Mouse (Mus musculus): ENCODE results near the gene Krtap5-1.
"Not testable (repeated sequence)": the region's sequence is repeated elsewhere in the genome, so short reads cannot be mapped to it uniquely, and the experiment has no call there.

Krtap5-1 gene

GRCm38 (mm10) chr7:142296108-142296507 is 810 bp downstream of the Krtap5-1 start:
- DNase-seq (ENCODE audit: low spot score): peak; percentile 59

- no peak for DNase-seq (ENCODE audit: low spot score)
These were observed 1.5 kb downstream of the Krtap5-1 start for GRCm38 (mm10) chr7:142295418-142295817.

DNA sequence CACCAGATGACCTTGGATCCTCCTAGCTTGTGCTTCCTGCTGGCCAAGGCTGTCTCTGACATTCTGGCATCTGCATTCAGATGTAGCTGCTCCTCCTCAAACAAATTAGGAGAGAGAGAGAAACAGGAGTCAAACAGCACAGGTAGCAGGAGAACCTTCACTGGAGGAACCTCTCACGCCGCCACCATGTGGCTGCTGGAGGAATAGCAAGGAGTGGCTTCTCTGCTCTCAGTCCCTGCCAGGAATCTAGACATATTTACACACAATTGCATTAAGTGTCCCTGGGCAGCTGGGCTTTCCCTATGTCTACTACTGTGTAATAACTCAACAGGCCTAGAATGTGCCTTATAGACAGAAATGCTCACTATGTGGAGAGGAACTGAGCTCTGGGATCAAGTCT is 3.1 kb downstream of the Krtap5-1 start:
- peak; percentile 63 for DNase-seq (ENCODE audit: low spot score)

DNA sequence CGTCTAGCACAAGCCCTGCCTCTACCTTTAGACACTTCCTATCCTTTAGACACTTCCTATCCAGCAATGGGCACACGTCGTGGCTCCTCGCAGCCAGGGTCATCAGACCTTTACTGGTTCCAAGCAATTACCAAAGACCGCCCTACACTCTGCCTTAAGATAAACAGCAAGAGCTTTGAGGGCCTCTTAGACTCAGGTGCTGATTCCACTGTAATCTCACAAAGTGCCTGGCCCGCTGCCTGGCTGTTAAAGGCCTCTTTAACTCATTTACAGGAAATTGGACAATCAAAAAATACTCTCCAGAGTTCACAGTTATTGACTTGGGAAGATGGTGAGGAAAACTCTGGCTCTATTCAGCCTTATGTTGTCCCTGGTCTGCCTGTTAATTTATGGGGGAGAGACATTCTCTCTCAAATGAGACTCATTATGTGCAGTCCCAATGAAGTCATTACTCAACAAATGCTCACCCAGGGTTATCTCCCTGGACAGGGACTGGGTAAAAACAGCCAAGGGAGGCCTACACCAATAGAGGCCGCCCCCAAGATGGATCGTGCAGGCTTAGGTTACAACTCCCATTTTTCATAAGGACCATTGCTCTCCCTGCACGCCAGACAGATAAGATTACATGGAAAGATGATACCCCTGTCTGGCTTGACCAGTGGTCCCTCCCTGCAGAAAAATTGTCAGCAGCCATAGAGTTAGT is 10.9 kb downstream of the Krtap5-1 start:
- not testable (repeated sequence) for DNase-seq (ENCODE audit: low spot score)

GRCm38 (mm10) chr7:142285130-142285835 is 11.6 kb downstream of the Krtap5-1 start:
- DNase-seq (ENCODE audit: low spot score): peak; percentile 61

- DNase-seq (ENCODE audit: low spot score): peak; percentile 96
These were observed 12.3 kb downstream of the Krtap5-1 start for GRCm38 (mm10) chr7:142284615-142285080.

GRCm38 (mm10) chr7:142284023-142284591 is 12.8 kb downstream of the Krtap5-1 start:
- peak; percentile 80 for DNase-seq (ENCODE audit: low spot score)

DNA sequence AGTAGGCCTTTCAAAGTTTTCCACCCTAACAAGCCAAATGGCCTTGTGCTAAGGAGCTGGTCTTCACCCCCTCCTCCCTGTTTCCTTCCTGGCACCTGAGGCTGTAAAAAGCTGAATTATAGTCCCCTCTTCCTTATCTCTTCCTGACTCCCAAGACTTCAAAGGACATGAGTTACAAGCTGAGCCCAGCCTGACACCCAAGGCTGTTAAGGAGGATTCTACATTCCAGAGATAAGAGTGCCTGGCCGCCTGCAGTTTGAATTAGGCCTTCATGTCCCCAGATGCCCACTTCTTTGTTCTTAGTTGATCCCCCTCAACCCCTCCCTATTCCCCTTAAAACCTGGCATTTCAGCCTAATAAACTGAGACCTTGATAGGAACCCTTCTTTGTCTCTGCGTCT is 14.1 kb downstream of the Krtap5-1 start:
- DNase-seq (ENCODE audit: low spot score): peak; percentile 53

DNA sequence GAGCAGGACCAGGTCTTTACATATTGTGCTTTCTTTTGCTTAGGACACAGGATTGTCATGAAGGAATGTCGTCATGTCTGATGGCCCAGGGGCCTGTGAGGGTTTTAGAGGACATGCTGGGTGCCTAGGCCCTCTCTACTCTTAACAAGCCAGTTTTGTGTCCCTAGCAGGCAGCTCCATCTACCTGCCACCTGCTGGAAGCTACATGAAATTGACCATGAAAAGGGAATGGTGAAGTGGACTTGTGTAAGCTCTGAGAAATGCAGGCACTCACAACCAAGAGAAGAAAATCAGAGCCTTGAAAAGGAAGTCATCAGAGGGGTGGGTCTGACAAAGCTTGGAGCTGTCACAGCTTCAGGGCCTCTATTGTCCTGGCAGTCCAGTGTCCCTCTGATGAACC is 17.6 kb downstream of the Krtap5-1 start:
- DNase-seq (ENCODE audit: low spot score): not testable (repeated sequence)

DNA sequence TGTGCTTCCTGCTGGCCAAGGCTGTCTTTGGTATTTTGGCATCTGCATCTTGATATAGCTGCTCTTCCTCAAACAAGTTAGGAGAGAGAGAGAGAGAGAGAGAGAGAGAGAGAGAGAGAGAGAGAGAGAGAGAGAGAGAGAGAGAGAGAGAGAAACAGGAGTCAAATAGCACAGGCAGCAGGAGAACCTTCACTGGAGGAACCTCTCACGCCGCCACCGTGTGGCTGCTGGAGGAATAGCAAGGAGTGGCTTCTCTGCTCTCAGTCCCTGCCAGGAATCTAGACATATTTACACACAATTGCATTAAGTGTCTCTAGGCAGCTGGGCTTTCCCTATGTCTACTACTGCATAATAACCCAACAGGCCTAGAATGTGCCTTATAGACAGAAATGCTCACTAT is 18.7 kb downstream of the Krtap5-1 start:
- peak; percentile 86 for DNase-seq (ENCODE audit: low spot score)

DNA sequence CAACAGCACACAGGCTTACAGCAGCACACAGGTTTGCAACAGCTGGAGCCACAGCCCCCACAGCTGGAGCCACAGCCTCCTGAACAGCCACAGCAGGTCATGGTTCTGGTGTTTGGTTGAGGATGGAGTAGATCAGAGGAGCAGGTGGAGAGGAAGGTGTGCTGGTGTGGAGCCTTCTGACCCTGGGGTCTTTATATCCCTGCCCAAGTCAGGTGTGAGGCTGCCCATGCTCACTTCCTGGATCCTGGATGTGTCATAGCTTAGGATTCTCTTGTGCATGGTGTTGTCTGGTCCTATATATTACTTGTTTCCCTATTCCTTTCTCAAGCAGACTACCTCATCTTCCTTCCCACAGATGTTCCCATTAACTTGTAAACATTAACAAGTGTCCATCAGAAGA is 22.7 kb downstream of the Krtap5-1 start, which contains the start of gene Gm4559:
TSS of gene Gm4559 (minus strand) at position 101 of the 400 bp plus-strand sequence.
- DNase-seq (ENCODE audit: low spot score): not testable (repeated sequence)

- not testable (repeated sequence) for DNase-seq (ENCODE audit: low spot score)
These were observed 38.7 kb downstream of the Krtap5-1 start, which contains the start of gene Gm2431 for GRCm38 (mm10) chr7:142258254-142258653. TSS of gene Gm2431 (minus strand) at chr7:142258354.

DNA sequence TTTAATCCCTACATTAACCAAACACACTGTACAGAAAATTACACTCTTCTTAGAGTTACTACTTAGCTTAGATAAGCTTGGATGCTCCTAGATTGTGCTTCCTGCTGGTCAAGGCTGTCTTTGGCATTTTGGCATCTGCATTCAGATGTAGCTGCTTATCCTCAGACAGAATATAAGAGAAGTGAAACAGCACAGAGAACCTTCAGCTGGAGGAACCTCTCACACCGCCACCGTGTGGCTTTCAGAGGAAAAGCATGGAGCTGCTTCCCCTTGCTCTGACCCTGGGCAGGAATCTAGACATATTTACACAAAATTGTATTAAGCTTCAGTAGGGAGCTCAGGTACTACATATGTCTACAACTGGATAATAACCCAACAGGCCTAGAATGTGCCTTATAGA is 41.4 kb downstream of the Krtap5-1 start:
- DNase-seq (ENCODE audit: low spot score): peak; percentile 65

DNA sequence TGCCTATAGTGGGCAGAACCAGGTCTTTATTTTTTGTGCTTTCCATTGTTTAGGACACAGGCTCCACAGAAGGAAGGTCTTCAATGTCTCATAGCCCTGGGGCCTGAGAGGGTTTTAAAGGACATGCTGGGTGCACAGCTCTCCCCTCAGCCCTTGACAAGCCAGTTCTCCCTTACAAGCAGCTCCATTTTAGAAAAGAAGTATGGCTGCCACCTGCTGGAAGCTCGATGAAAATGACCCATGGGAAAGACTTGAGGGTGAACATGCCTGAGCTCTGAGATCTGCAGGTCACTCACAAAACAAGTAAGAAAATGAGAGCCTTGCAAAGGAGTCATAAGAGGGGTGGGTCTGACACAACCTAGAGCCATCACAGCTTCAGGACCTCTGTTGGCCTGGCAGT is 47.1 kb downstream of the Krtap5-1 start:
- peak; percentile 65 for DNase-seq (ENCODE audit: low spot score)
